Mouse (Mus musculus): ENCODE results near the gene Fam171a2. TPM values are rescaled to one million over a fixed set of nuclear protein-coding genes. Genes with fewer than 3 reads are reported as not detected.

Gene Fam171a2
- total RNA-seq, 2 experiments from 2014 or later, result 125 to 135 TPM

DNA sequence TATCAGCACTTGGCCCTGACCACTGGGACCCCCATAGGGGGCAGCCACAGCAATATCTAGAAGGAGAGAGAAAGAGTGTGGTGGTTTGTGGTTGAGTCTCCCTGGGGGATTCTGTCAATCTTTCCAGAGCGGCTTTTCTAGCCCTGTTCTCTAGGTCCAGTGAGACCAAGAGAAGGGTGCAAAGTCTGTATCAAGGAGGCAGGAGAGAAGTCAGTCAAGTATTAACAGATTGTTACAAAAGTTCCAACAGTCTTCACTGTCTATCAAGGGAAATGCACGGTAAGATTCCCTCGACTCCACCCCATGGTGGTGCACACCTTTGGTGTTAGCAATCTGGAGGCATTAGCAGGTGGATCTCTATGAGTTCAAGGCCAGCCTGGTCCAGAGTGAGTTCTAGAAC, 14.3 kb upstream of the Fam171a2 start:
- no peak for DNase-seq (ENCODE audit: extremely low spot score in 1 of 2, low spot score in 2 of 2)

DNA sequence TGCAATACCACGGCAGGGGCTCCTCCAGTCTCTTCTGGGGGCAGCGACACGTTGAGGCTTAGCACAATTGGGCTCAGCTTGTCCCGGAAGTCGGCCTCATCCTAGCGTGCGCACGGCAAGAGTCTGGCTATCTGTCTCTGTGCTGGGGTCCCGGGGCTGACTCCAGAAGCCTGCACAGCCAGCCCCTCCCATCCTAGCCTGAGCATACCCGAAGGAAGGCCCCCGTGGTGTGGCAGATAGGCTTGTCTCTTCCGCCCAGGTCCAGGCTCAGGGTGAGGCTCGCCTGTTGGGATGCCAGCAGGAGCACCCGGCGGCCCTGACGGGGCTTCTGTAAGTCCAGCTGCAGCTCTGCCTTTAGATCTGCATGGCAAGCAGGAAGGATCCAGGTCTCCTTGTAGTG, 13.1 kb upstream of the Fam171a2 start:
- DNase-seq (ENCODE audit: extremely low spot score in 1 of 2, low spot score in 2 of 2), result no peak
- intact Hi-C loops (cut with DNase I), result no loop called here

More for the DNA sequence above, 14.3 kb upstream of the Fam171a2 start:
- intact Hi-C loops (cut with DNase I), result no loop called here

DNA sequence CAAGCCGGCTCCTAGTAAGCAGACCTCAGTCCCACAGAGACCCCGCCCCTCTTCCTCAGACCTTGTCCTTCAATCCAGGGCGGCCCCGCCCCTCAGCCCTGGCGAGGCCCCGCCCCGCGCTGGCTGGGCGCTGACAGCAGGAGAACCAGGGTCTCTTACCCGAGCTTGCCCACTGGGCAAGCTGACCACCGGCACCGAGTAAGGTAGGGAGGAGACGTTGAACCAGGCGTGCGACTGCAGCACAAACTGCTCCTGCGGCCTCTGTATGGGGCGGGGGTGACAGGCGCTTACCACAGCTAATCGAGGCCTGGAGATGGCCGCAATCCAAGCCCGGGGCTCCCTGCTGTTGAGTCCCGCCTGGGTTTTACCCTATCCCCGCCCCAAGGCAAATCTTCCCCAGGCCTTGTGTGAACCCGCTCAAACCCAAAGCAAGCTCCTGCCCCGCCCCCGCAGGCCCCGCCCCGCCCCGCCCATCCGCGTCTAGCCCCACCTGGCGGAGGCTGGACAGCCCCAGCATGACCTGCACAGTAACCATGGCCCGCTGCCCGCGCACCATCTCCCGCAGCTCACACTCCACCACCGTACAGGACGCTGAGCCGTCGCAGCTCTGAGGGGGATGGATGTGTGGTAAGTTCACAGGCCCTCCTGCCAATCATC, 8.4 kb upstream of the Fam171a2 start:
- DNase-seq (ENCODE audit: extremely low spot score in 1 of 2, low spot score in 2 of 2), result peak in 1 of 2 experiments; percentile 88
- intact Hi-C loops (cut with DNase I), result no loop called here

GRCm38 (mm10) chr11:102453131-102453530, 5.6 kb upstream of the Fam171a2 start:
- intact Hi-C loops (cut with DNase I), result no loop called here
- peak in 1 of 2 experiments; percentile 70 for DNase-seq (ENCODE audit: extremely low spot score in 1 of 2, low spot score in 2 of 2)

- no peak for DNase-seq (ENCODE audit: extremely low spot score in 1 of 2, low spot score in 2 of 2)
- intact Hi-C loops (cut with DNase I), result loop anchor here (10.0 kb wide), 1 partner anchor 205 kb away; no protein-coding TSS in a partner anchor
Observed at GRCm38 (mm10) chr11:102449043-102450008, 1.8 kb upstream of the Fam171a2 start.

- intact Hi-C loops (cut with DNase I), result loop anchor here (10.0 kb wide), 1 partner anchor 206 kb away; no protein-coding TSS in a partner anchor
- peak in 1 of 2 experiments; percentile 46 for DNase-seq (ENCODE audit: extremely low spot score in 1 of 2, low spot score in 2 of 2)
Observed at GRCm38 (mm10) chr11:102448327-102448726, 845 bp upstream of the Fam171a2 start.

DNA sequence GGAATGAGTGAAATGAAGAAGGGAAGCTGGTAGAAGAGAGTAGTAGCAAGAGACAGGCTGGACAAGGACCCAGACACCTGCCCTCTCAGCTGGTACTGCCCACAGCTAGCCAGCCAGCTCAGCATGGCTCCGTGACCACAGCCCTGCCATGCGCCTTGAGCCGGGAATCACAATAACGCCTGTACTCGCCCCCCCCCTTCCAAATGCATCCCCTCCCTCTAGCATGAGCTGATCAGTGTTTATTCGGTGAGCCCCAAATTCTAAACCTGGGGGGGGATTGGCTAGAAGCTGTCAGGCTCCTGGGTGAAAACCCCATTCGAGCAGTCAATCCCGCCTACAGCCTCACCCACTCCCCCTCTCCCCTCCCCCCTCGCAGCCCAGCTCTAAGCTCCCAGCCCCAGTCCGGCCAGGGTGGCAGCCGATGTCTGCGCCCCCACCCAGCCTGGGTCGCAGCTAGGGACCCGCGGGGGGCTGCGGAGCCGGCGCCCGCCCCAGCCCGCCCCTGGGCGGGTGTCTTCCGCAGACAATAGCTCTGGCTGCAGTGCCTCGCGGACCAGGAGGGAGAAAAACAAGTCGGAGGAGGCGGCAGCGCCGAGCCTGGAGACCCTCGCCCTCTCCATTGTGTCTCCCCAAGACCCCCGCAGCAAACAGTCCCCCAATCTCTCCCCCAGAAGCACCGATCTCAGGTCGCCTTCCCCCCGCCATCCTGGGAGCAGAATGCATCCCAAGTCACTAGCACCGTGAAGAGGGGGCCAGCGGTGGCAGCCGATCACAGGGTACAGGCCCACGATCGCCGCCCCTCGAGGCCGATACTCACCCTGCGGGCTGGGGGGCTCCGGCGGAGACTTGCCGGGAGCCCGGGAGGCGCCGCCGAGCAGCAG, 661 bp downstream of the Fam171a2 start:
- intact Hi-C loops (cut with DNase I), result loop anchor here (10.0 kb wide), 1 partner anchor 208 kb away; no protein-coding TSS in a partner anchor
- peak in 1 of 2 experiments; percentile 74 for DNase-seq (ENCODE audit: extremely low spot score in 1 of 2, low spot score in 2 of 2)

GRCm38 (mm10) chr11:102445891-102446361, 1.6 kb downstream of the Fam171a2 start:
- DNase-seq (ENCODE audit: extremely low spot score in 1 of 2, low spot score in 2 of 2), result peak; percentile 39 to 82
- intact Hi-C loops (cut with DNase I), result loop anchor here (10.0 kb wide), 1 partner anchor 209 kb away; no protein-coding TSS in a partner anchor

DNA sequence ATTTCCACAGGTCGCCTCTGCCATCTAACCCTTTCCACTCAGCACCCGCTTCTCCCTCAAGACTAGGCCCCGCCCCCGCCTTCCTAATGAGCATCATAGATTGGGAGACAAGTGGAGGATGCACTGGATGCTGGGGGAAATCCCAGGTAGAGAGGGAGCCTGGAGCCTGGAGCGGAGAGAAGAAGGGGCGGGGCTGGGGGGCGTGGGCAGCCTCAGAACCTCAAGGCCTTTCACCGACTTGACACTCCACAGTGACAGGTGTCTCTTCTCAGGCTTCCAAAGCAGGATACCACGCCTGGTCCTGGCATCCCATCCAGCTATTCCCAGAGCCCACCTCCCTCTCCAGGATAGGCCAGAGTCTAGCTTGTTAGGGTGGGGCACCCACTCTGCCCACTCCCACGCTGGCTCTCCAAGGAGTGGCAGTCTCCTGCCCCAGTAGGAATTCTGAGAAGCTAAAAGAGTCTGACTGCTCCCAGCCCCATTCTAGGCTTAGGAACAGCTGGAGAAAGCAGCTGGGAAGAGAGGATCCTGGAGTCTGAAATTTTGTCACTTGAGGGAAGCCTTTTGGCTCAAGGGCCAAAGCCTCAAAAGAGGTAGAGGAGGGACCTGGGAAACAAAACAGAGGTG, 2.1 kb downstream of the Fam171a2 start:
- intact Hi-C loops (cut with DNase I), result loop anchor here (10.0 kb wide), 1 partner anchor 209 kb away; no protein-coding TSS in a partner anchor
- peak; percentile 26 to 66 for DNase-seq (ENCODE audit: extremely low spot score in 1 of 2, low spot score in 2 of 2)

DNA sequence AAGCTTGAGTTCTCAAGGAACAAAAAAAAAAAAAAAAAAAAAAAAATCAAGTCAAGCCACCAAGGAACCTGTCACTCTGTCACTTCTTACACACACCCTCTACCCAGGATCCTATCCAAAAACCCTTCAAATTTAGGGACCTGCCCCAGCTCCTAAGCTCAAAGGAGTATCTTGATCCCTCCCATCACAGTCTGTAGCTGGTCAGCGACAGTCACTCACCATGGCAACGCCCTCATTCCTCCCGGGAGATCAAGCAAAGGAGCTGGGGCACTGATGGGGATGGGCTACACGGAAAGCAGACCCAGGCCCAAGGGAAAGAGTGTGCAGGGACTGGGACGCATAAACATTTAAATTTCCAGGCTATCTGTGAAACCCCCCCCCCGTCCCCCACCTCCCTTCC, 2.7 kb downstream of the Fam171a2 start:
- DNase-seq (ENCODE audit: extremely low spot score in 1 of 2, low spot score in 2 of 2), result peak in 1 of 2 experiments; percentile 22
- intact Hi-C loops (cut with DNase I), result loop anchor here (10.0 kb wide), 1 partner anchor 210 kb away; no protein-coding TSS in a partner anchor

DNA sequence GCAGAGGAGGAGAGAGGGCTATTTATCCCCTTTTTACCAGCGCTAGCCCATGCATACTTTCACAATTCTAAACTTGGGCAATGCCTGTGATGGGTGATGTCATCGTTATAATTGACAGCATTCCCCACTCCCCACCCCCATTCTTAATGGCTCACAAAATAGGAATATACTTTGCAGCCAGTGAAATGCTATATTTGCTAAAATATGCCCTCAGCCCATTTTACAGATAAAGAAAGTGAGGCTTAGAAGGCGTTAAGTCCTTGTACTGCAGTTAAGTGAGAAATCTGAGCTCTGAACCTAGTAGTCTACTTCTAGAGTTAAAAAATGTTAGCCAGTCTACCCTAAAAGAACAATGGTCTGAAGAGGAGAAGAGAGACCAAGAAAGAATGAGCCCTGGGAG, 3.2 kb downstream of the Fam171a2 start:
- intact Hi-C loops (cut with DNase I), result loop anchor here (10.0 kb wide), 1 partner anchor 210 kb away; no protein-coding TSS in a partner anchor
- no peak for DNase-seq (ENCODE audit: extremely low spot score in 1 of 2, low spot score in 2 of 2)

GRCm38 (mm10) chr11:102443740-102444139, 3.7 kb downstream of the Fam171a2 start:
- intact Hi-C loops (cut with DNase I), result loop anchor here (10.0 kb wide), 1 partner anchor 211 kb away; no protein-coding TSS in a partner anchor
- peak in 1 of 2 experiments; percentile 50 for DNase-seq (ENCODE audit: extremely low spot score in 1 of 2, low spot score in 2 of 2)

DNA sequence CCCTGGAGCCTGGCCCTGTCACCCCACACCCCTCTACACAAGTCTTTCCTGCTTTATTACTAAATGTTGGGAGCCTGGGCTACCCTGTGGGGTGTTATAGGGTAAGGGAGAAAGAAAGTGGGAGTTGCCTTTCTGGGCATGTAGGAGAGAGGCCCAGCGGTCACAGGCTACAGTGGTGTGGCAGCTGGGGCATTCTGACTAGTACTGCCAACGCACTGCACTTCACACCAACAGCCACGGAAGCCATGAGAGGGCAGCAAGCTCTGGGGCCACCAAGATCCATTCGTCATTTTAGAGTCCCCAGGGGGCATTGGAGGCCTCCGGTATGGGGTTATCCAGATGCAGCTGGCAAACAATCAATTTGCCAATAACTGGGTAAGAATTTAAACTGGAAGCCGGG, 5.4 kb downstream of the Fam171a2 start:
- intact Hi-C loops (cut with DNase I), result loop anchor here (10.0 kb wide), 1 partner anchor 213 kb away; no protein-coding TSS in a partner anchor

DNA sequence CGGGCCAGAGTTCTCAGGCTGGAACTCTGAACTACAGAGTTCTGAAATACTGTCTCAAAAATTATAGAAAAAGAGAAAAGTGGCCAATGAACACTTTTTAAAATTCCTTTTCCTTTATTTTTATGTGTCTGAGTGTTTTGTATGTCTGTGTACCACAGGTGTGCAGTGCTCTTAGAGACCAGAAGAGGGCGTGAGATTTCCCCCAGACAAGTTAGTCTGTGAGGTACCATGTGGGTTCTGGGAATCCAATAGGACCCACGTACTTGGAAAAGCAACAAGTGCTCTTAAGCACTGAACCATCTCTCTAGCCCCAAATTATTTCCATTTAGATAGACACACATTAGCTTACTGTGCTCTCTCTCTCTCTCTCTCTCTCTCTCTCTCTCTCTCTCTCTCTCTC, 6.0 kb downstream of the Fam171a2 start:
- intact Hi-C loops (cut with DNase I), result loop anchor here (10.0 kb wide), 1 partner anchor 213 kb away; no protein-coding TSS in a partner anchor
- peak in 1 of 2 experiments; percentile 15 for DNase-seq (ENCODE audit: extremely low spot score in 1 of 2, low spot score in 2 of 2)

More for the DNA sequence above, 5.4 kb downstream of the Fam171a2 start:
- DNase-seq (ENCODE audit: extremely low spot score in 1 of 2, low spot score in 2 of 2), result peak in 1 of 2 experiments; percentile 18

- peak in 1 of 2 experiments; percentile 10 for DNase-seq (ENCODE audit: extremely low spot score in 1 of 2, low spot score in 2 of 2)
- intact Hi-C loops (cut with DNase I), result loop anchor here (10.0 kb wide), 1 partner anchor 215 kb away; no protein-coding TSS in a partner anchor
Observed at GRCm38 (mm10) chr11:102440255-102440654, 7.2 kb downstream of the Fam171a2 start.

- intact Hi-C loops (cut with DNase I), result loop anchor here (5.0 to 10.0 kb wide), 2 partner anchors 37 to 215 kb away; no protein-coding TSS in a partner anchor
- peak in 1 of 2 experiments; percentile 28 for DNase-seq (ENCODE audit: extremely low spot score in 1 of 2, low spot score in 2 of 2)
Observed at GRCm38 (mm10) chr11:102439093-102440082, 8.1 kb downstream of the Fam171a2 start.

All from left cerebral cortex, postnatal 10 days (tissue).